Mouse (Mus musculus) heart, postnatal 0 days (tissue): ENCODE data around the gene Chd2. TPM values are rescaled to one million over a fixed set of nuclear protein-coding genes. Genes with fewer than 3 reads are reported as not detected.
A peak's percentile ranks its signal among the peaks of the same experiment; 100 is the strongest.

Experiments used
- ATAC-seq: fragments of 200-750 bp; cut with Nextera tagmentation; 2 replicates; pipeline ENCODE4 v1.8.0; 2017; ENCODE audit warnings: low read depth, moderate number of reproducible peaks, moderate library complexity; ENCODE audit not compliant: insufficient read depth
- DNase-seq: peaks from one replicate; pipeline ENCODE4 v3.0.0-alpha.2; 2016; ENCODE audit warnings: low spot score
- H3K27ac ChIP-seq: fragments of 300-500 bp; sonication (generic); 2 replicates; pipeline ENCODE4 v1.5.1; 2014; ENCODE audit warnings: low read depth, mild to moderate bottlenecking
- H3K27me3 ChIP-seq: fragments of 300-500 bp; sonication (generic); 2 replicates; pipeline ENCODE4 v1.6.1; 2014; ENCODE audit warnings: low read length, mixed read lengths; ENCODE audit not compliant: control insufficient read depth, insufficient read depth
- H3K36me3 ChIP-seq: fragments of 300-500 bp; sonication (generic); replicated peaks from 2 replicates; pipeline ENCODE4 v1.6.1; 2014; ENCODE audit warnings: low read length, mixed read lengths; ENCODE audit not compliant: control insufficient read depth, insufficient read depth
- H3K4me1 ChIP-seq: fragments of 300-500 bp; sonication (generic); 2 replicates; pipeline ENCODE4 v1.6.1; 2014; ENCODE audit warnings: antibody characterized with exemption; ENCODE audit not compliant: control insufficient read depth, insufficient read depth
- H3K4me2 ChIP-seq: fragments of 300-500 bp; sonication (generic); 2 replicates; pipeline ENCODE4 v1.6.1; 2014; ENCODE audit warnings: low read depth, mild to moderate bottlenecking, low read length, moderate library complexity
- H3K4me3 ChIP-seq: fragments of 300-500 bp; sonication (generic); 2 replicates; pipeline ENCODE4 v1.5.1; 2014; ENCODE audit warnings: low read depth, low read length
- H3K9ac ChIP-seq: fragments of 300-500 bp; sonication (generic); replicated peaks from 2 replicates; pipeline ENCODE4 v1.6.1; 2014; ENCODE audit warnings: low read depth, low read length, mixed read lengths
- H3K9me3 ChIP-seq: fragments of 300-500 bp; sonication (generic); replicated peaks from 2 replicates; pipeline ENCODE4 v1.6.1; 2016; ENCODE audit warnings: low read length; ENCODE audit not compliant: control insufficient read depth
- CTCF ChIP-seq: IDR thresholded peaks from 2 replicates; pipeline ENCODE4 v1.5.1; 2016; ENCODE audit warnings: antibody characterized with exemption, control low read depth, low read depth
- EP300 ChIP-seq: IDR thresholded peaks from 2 replicates; pipeline ENCODE4 v1.6.1; 2016; ENCODE audit warnings: antibody characterized with exemption, low read depth
- WGBS: fragments of 180-500 bp; shearing (Covaris S2); extraction: QIAGEN DNeasy Blood & Tissue Kit; methylation state at CpG from one replicate; pipeline ENCODE4 v1.1.7; 2014; 5-methylcytosine and 5-hydroxymethylcytosine counted together
- polyA plus RNA-seq: library from polyadenylated mRNA; unstranded; fragments of >200 nt; fragmentation: Nextera tagmentation; extraction: Ambion mirVana; gene quantifications from 2 replicates; pipeline ENCODE4 v1.2.1, GENCODE M21; 2015
- total RNA-seq: library from RNA; depleted of rRNA; stranded (reverse); fragments of >200 nt; gene quantifications from 2 replicates; pipeline ENCODE4 v1.2.3, GENCODE M21; 2014; ENCODE audit warnings: low replicate concordance

Chd2 gene
- total and polyA plus RNA-seq, 2 experiments from 2014 or later: 31.1 to 65.5 TPM

- H3K27me3 ChIP-seq: no peaks in the 10 kb centered on the region
- peak overlapping the region; percentile 89 for H3K9ac ChIP-seq
- H3K9me3 ChIP-seq: no peaks in the 10 kb centered on the region
- H3K4me1 ChIP-seq: peaks cover 18% of the 10 kb centered on the region
- H3K4me2 ChIP-seq: peak overlapping the region; percentile 59
- H3K27ac ChIP-seq: peak overlapping the region; percentile 99
- H3K4me3 ChIP-seq: peak overlapping the region; percentile 69
- 0% methylated on average over 4 of the region's 4 CpGs for WGBS
- H3K36me3 ChIP-seq: peaks cover 16% of the 10 kb centered on the region
- no peak for ATAC-seq
- TF ChIP-seq EP300 (no peak), CTCF (no peak)
- no peak for DNase-seq
Measured at GRCm38 (mm10) chr7:73541079-73541390, 595 bp downstream of the Chd2 start.

DNA sequence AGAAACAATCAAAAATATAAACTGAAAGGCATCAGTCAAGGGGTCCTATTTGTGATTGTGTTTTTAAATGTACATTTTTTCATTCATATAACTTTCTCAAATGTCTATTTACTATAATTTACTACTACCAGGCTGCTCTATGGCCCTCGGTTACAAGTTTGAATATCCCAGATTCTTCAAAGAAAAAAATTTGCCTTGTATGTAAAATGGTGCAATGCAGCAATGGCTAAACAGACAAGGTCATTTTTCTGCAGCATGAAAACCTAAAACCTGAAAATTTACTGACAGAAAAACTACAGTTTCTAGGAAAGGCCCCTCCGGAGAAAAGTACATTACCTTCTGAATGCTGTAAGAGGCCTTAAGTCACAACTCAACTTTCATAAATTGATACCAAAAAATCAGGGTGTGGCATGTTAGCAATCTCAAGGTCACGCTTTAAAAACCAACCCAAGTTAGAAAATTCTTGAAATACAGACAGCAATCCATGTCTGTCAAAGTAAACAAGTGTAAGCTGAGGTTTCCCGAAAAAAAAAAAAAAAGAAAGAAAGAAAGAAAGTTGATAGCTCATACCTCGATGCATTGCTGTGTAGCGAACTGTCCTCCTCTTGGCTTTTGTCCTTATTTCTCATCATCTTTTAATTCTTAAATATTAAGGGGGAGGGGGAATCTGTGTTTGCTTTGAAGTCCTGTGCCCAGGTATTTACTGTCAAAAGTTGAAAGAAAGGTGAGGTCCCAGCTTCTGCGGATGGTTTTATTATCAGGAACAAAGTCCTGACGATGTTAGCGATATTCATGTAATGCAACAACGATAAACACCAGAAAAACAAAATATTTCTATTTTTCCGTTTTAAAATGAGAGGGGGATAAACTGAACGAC, 1.2 kb downstream of the Chd2 start:
- Histone ChIP-seq H3K27ac (peak overlapping the region; percentile 99), H3K27me3 (no peaks in the 10 kb centered on the region), H3K4me3 (peak overlapping the region; percentile 69), H3K9ac (peak overlapping the region; percentile 89), H3K4me2 (peak overlapping the region; percentile 59), H3K36me3 (peaks cover 12% of the 10 kb centered on the region), H3K4me1 (peaks cover 21% of the 10 kb centered on the region), H3K9me3 (no peaks in the 10 kb centered on the region)
- DNase-seq: no peak
- under 1% methylated on average over 12 of the region's 12 CpGs for WGBS
- TF ChIP-seq EP300 (no peak), CTCF (no peak)
- no peak for ATAC-seq

- Histone ChIP-seq H3K27ac (peak overlapping the region; percentile 99), H3K4me3 (peak overlapping the region; percentile 50), H3K27me3 (no peaks in the 10 kb centered on the region), H3K4me2 (peak overlapping the region; percentile 87), H3K9me3 (no peaks in the 10 kb centered on the region), H3K9ac (peak overlapping the region; percentile 78), H3K36me3 (peaks cover 8% of the 10 kb centered on the region), H3K4me1 (peaks cover 24% of the 10 kb centered on the region)
- TF ChIP-seq EP300 (no peak), CTCF (no peak)
- WGBS: 12% methylated on average over 2 of the region's 2 CpGs
- DNase-seq (no peak), ATAC-seq (no peak)
Measured at GRCm38 (mm10) chr7:73539116-73539682, 2.4 kb downstream of the Chd2 start.

- Histone ChIP-seq H3K27me3 (no peaks in the 10 kb centered on the region), H3K9ac (peak overlapping the region; percentile 78), H3K4me2 (peak overlapping the region; percentile 87), H3K27ac (peak overlapping the region; percentile 99), H3K36me3 (peaks cover 7% of the 10 kb centered on the region), H3K4me3 (peak overlapping the region; percentile 50), H3K4me1 (peaks cover 31% of the 10 kb centered on the region), H3K9me3 (no peaks in the 10 kb centered on the region)
- no peak for DNase-seq
- no peak for TF ChIP-seq CTCF
- no peak for TF ChIP-seq EP300
- no peak for ATAC-seq
- 5% methylated on average over 4 of the region's 4 CpGs for WGBS
Measured at GRCm38 (mm10) chr7:73538424-73539079, 3.1 kb downstream of the Chd2 start.

DNA sequence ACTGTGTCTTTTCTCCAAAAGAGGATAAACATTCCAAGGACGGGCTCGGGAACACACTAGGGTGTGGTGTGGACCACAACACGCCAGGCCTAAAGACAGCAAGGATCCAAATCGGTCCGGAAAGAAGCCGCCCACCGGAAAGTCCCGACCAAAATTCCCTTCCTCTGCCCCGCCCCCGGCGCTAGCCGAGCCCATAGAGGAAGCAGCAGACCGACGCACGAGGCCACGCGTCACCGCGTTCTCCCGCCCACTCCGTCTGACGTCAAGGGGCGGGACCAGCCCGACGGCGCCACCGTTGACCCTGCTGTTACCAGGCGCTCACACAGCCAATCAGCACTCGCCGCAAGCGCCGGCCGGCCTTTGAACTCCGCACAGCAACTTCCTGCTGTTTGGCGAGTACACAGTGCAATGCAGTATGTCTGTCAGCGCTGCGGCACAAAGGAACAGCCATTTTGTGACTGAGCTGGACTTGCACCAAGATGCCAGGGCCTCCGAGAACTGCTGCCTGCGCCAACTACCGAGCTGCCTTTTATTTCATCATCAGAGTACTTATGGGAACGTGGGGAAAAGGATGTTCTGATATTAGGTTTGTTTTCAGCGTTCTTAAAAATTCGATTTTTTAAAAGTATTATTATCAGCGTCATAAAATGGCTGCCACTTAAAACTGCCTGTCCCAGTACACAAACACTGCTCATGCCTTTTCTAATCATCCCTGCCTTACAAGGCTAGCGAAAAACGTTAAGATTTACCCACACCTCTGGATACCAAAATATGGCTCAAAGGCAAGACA, 3.8 kb downstream of the Chd2 start:
- peak overlapping the region; percentile 50 for H3K4me3 ChIP-seq
- H3K4me1 ChIP-seq: peaks cover 38% of the 10 kb centered on the region
- ATAC-seq: peak; percentile 96
- no peaks in the 10 kb centered on the region for H3K27me3 ChIP-seq
- H3K9ac ChIP-seq: peak overlapping the region; percentile 78
- H3K4me2 ChIP-seq: peak overlapping the region; percentile 87
- DNase-seq: peak; percentile 99
- H3K27ac ChIP-seq: peak overlapping the region; percentile 99
- WGBS: under 1% methylated on average over 43 of the region's 46 CpGs
- H3K36me3 ChIP-seq: 0 out of 2 replicates have a peak, but pooled peaks cover 3% of the 10 kb centered on the region
- no peaks in the 10 kb centered on the region for H3K9me3 ChIP-seq
- no peak for TF ChIP-seq CTCF
- peak; percentile 91; the same call in 1 of the 2 replicates for TF ChIP-seq EP300
